Mouse (Mus musculus): Measurements from ENCODE around the gene Bptf. TPM values are rescaled to one million over a fixed set of nuclear protein-coding genes. Genes with fewer than 3 reads are reported as not detected.
"Not testable (repeated sequence)": the region's sequence is repeated elsewhere in the genome, so short reads cannot be mapped to it uniquely, and the experiment has no call there.

The Bptf gene
- polyA plus RNA-seq, 1 experiment from 2014 or later, result 43.8 TPM

GRCm38 (mm10) chr11:107096973-107097372 lies 35.0 kb downstream of the Bptf start:
- Histone ChIP-seq H3K4me3 (no peak overlapping the region), H3K36me3 (peaks cover 55% of the 10 kb centered on the region), H3K9ac (no peak overlapping the region), H3K9me3 (no peaks in the 10 kb centered on the region), H3K4me2 (no peak overlapping the region), H3K4me1 (peaks cover 4% of the 10 kb centered on the region; the same call in 1 of the 2 replicates), H3K27ac (no peak overlapping the region), H3K27me3 (no peaks in the 10 kb centered on the region)
- no peak for ATAC-seq (ENCODE audit: insufficient number of reproducible peaks, insufficient read depth, low FRiP score, low TSS enrichment, low read depth)
- WGBS, result 90% methylated on average over 5 of the region's 5 CpGs

DNA sequence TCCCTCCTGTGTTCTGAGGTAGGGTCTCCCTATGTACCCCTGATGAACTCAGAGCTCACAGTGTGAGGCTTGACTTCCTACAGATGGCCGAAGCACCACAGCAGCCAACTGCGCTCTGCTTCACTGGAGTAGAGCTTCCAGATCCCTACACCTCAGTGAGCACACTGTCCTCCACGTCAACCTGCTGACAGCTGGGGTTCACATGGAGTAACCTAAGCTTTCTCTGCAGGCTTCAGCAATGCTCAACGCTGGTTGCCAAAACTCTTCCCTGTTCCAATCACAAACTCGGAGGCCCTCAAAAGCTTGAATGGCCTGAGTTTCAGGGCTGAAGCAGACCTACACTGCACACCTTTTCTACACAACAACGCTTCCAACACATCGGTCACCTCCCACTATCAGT lies 38.1 kb downstream of the Bptf start:
- H3K4me3 ChIP-seq, result no peak overlapping the region
- H3K27ac ChIP-seq, result no peak overlapping the region
- H3K27me3 ChIP-seq, result no peaks in the 10 kb centered on the region
- H3K9me3 ChIP-seq, result no peaks in the 10 kb centered on the region
- WGBS, result 94% methylated on average over 7 of the region's 7 CpGs
- H3K4me2 ChIP-seq, result no peak overlapping the region
- no peak overlapping the region for H3K9ac ChIP-seq
- no peaks in the 10 kb centered on the region for H3K4me1 ChIP-seq
- no peak for ATAC-seq (ENCODE audit: insufficient number of reproducible peaks, insufficient read depth, low FRiP score, low TSS enrichment, low read depth)
- peaks cover 68% of the 10 kb centered on the region for H3K36me3 ChIP-seq

GRCm38 (mm10) chr11:107092637-107093036 lies 39.3 kb downstream of the Bptf start:
- peaks cover 60% of the 10 kb centered on the region for H3K36me3 ChIP-seq

GRCm38 (mm10) chr11:107085866-107086265 lies 46.1 kb downstream of the Bptf start:
- 88% methylated on average over 5 of the region's 5 CpGs for WGBS
- ATAC-seq (ENCODE audit: insufficient number of reproducible peaks, insufficient read depth, low FRiP score, low TSS enrichment, low read depth), result no peak
- H3K27me3 ChIP-seq, result no peaks in the 10 kb centered on the region

More at GRCm38 (mm10) chr11:107092637-107093036, 39.3 kb downstream of the Bptf start:
- Histone ChIP-seq H3K4me2 (no peak overlapping the region), H3K27ac (no peak overlapping the region), H3K4me3 (no peak overlapping the region), H3K4me1 (no peaks in the 10 kb centered on the region), H3K9me3 (no peaks in the 10 kb centered on the region), H3K27me3 (no peaks in the 10 kb centered on the region), H3K9ac (no peak overlapping the region)
- WGBS, result 94% methylated on average over 7 of the region's 7 CpGs
- ATAC-seq (ENCODE audit: insufficient number of reproducible peaks, insufficient read depth, low FRiP score, low TSS enrichment, low read depth), result no peak

GRCm38 (mm10) chr11:107083480-107083879 lies 48.4 kb downstream of the Bptf start:
- Histone ChIP-seq H3K27ac (no peak overlapping the region), H3K4me1 (no peaks in the 10 kb centered on the region), H3K9me3 (no peaks in the 10 kb centered on the region), H3K4me3 (no peak overlapping the region), H3K4me2 (no peak overlapping the region), H3K9ac (no peak overlapping the region), H3K36me3 (peaks cover 70% of the 10 kb centered on the region), H3K27me3 (no peaks in the 10 kb centered on the region)
- ATAC-seq (ENCODE audit: insufficient number of reproducible peaks, insufficient read depth, low FRiP score, low TSS enrichment, low read depth), result no peak
- 80% methylated on average over 5 of the region's 5 CpGs for WGBS

More at GRCm38 (mm10) chr11:107085866-107086265, 46.1 kb downstream of the Bptf start:
- no peak overlapping the region for H3K27ac ChIP-seq
- H3K36me3 ChIP-seq, result peaks cover 57% of the 10 kb centered on the region
- H3K9ac ChIP-seq, result no peak overlapping the region
- H3K4me2 ChIP-seq, result no peak overlapping the region
- H3K4me1 ChIP-seq, result no peaks in the 10 kb centered on the region
- H3K9me3 ChIP-seq, result no peaks in the 10 kb centered on the region
- H3K4me3 ChIP-seq, result no peak overlapping the region

GRCm38 (mm10) chr11:107065216-107065785 lies 66.6 kb downstream of the Bptf start:
- Histone ChIP-seq H3K9me3 (no peaks in the 10 kb centered on the region), H3K4me3 (no peak overlapping the region), H3K4me2 (no peak overlapping the region), H3K36me3 (peaks cover 86% of the 10 kb centered on the region), H3K27ac (no peak overlapping the region), H3K9ac (no peak overlapping the region), H3K4me1 (no peaks in the 10 kb centered on the region), H3K27me3 (no peaks in the 10 kb centered on the region)
- 94% methylated on average over 11 of the region's 11 CpGs for WGBS
- no peak for ATAC-seq (ENCODE audit: insufficient number of reproducible peaks, insufficient read depth, low FRiP score, low TSS enrichment, low read depth)

DNA sequence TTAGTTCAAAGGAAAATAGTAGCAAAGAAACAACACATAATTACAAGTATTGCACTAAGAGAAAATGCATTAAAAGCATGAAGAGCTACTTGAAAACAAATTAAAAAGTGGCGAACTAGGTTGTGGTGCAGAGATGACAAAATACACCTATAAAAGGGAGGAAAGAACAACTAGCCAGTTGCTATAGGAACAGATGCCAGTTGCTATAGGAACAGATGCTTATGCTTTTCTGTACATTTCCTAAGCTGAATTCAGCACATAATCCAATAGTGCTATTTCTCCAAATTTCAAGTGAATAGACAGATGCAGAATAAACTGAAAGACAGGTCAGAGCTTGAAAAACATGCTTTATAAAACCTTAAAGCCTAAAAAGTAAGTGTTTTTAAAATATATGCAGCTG lies 67.3 kb downstream of the Bptf start:
- H3K27me3 ChIP-seq, result no peaks in the 10 kb centered on the region
- H3K4me3 ChIP-seq, result no peak overlapping the region
- no peaks in the 10 kb centered on the region for H3K9me3 ChIP-seq
- no peak overlapping the region for H3K9ac ChIP-seq
- H3K4me2 ChIP-seq, result no peak overlapping the region
- no peak overlapping the region for H3K27ac ChIP-seq
- H3K36me3 ChIP-seq, result peaks cover 84% of the 10 kb centered on the region
- no peaks in the 10 kb centered on the region for H3K4me1 ChIP-seq
- 96% methylated on average over 1 of the region's 1 CpGs for WGBS
- ATAC-seq (ENCODE audit: insufficient number of reproducible peaks, insufficient read depth, low FRiP score, low TSS enrichment, low read depth), result no peak

- no peaks in the 10 kb centered on the region for H3K4me1 ChIP-seq
- H3K9me3 ChIP-seq, result no peaks in the 10 kb centered on the region
- ATAC-seq (ENCODE audit: insufficient number of reproducible peaks, insufficient read depth, low FRiP score, low TSS enrichment, low read depth), result no peak
- H3K4me3 ChIP-seq, result no peak overlapping the region
- no peak overlapping the region for H3K9ac ChIP-seq
- no peaks in the 10 kb centered on the region for H3K27me3 ChIP-seq
- peaks cover 96% of the 10 kb centered on the region for H3K36me3 ChIP-seq
- no peak overlapping the region for H3K4me2 ChIP-seq
- H3K27ac ChIP-seq, result no peak overlapping the region
- 93% methylated on average over 3 of the region's 3 CpGs for WGBS
Measured at GRCm38 (mm10) chr11:107063067-107063466, 68.9 kb downstream of the Bptf start.

GRCm38 (mm10) chr11:107060941-107061340 lies 71.0 kb downstream of the Bptf start:
- no peak for ATAC-seq (ENCODE audit: insufficient number of reproducible peaks, insufficient read depth, low FRiP score, low TSS enrichment, low read depth)
- H3K27ac ChIP-seq, result no peak overlapping the region
- H3K4me3 ChIP-seq, result no peak overlapping the region
- no peaks in the 10 kb centered on the region for H3K4me1 ChIP-seq
- 66% methylated on average over 1 of the region's 1 CpGs for WGBS
- no peaks in the 10 kb centered on the region for H3K9me3 ChIP-seq
- no peaks in the 10 kb centered on the region for H3K27me3 ChIP-seq
- no peak overlapping the region for H3K9ac ChIP-seq
- H3K4me2 ChIP-seq, result no peak overlapping the region
- peaks cover 96% of the 10 kb centered on the region for H3K36me3 ChIP-seq

GRCm38 (mm10) chr11:107059634-107060033 lies 72.3 kb downstream of the Bptf start:
- not testable (repeated sequence) for H3K4me1 ChIP-seq; H3K9ac ChIP-seq; H3K9me3 ChIP-seq; H3K4me2 ChIP-seq; H3K27me3 ChIP-seq; ATAC-seq (ENCODE audit: insufficient number of reproducible peaks, insufficient read depth, low FRiP score, low TSS enrichment, low read depth); H3K27ac ChIP-seq; H3K4me3 ChIP-seq
- peaks cover 96% of the 10 kb centered on the region for H3K36me3 ChIP-seq
- WGBS, result 95% methylated on average over 3 of the region's 3 CpGs

DNA sequence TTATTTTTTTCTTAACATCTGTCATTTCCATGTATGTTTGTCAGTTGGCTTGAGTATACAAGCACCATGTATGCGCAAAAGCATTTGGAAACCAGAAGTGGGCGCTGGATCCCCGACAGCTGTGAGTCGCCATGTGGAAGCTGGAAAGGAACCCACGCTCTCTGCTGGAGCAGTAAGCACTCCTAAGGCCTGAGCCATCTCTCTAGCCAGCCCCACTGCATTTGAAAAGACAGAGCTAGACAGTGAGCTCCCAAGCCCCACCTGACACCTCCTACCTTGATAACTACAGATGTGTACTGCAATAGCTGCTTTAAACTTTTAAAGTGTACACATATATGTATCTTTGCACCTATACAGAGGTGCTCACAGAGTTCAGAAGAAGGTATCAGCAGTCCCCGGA lies 74.5 kb downstream of the Bptf start:
- H3K4me1 ChIP-seq, result no peaks in the 10 kb centered on the region
- ATAC-seq (ENCODE audit: insufficient number of reproducible peaks, insufficient read depth, low FRiP score, low TSS enrichment, low read depth), result no peak
- H3K27ac ChIP-seq, result no peak overlapping the region
- H3K4me2 ChIP-seq, result no peak overlapping the region
- no peak overlapping the region for H3K4me3 ChIP-seq
- no peaks in the 10 kb centered on the region for H3K27me3 ChIP-seq
- H3K9ac ChIP-seq, result no peak overlapping the region
- 90% methylated on average over 6 of the region's 6 CpGs for WGBS
- H3K36me3 ChIP-seq, result peaks cover 97% of the 10 kb centered on the region
- no peaks in the 10 kb centered on the region for H3K9me3 ChIP-seq

DNA sequence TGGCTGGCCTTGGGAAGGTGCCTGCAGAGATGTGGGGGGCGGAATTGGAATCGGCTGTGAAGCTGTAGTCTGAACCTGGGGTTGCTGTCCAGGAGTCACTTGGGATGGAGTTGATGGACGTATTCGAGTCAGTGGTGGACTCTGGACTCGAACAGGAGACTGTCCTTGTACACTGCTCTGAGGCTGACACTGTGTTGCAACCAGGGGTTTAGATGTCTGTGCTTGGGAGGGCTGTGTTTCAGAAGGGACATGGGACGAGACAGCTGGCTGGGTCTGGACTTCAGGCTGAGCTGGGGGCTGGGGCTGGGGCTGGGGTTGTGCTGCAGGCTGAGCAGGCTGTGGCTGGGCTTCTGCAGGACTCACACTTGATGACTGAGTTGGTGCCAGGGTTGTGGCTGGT lies 77.1 kb downstream of the Bptf start:
- WGBS, result 87% methylated on average over 6 of the region's 6 CpGs
- ATAC-seq (ENCODE audit: insufficient number of reproducible peaks, insufficient read depth, low FRiP score, low TSS enrichment, low read depth), result no peak
- Histone ChIP-seq H3K4me3 (no peak overlapping the region), H3K4me2 (no peak overlapping the region), H3K36me3 (peaks cover 88% of the 10 kb centered on the region), H3K27ac (no peak overlapping the region), H3K4me1 (no peaks in the 10 kb centered on the region), H3K9me3 (no peaks in the 10 kb centered on the region), H3K9ac (no peak overlapping the region), H3K27me3 (no peaks in the 10 kb centered on the region)
